Comparison of ENCODE assay signal across 28 mouse cellular contexts in the genomic region with DNA sequence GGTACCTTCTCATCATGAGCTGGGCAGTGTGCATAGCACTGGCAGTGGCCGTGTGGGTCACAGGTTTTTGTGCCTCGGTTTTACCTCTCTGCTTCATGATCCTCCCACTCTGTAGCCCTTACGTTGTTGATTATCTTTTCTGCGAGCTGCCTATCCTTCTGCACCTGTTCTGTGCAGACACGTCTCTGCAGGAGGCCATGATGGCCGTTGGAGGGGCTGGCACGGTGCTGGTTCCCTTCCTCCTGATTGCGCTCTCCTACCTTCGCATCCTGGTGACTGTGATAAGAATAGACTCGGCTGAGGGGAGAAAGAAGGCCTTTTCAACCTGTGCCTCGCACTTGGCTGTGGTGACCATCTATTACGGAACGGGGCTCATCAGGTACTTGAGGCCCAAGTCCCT. TPM values are rescaled to one million over a fixed set of nuclear protein-coding genes. Genes with fewer than 3 reads are reported as not detected.
"Had no signal": no experiment of that assay in that cellular context is flagged by ENCODE, and none has a peak within 500 bp of the region (broad histone marks: within the 10 kb centered on the region; RNA-seq: fewer than 3 reads in every experiment).

No protein-coding gene starts in this region.

- DNase-seq: lung, adult 2 months; lung, postnatal 14 days; lung, postnatal 36 days; retina, postnatal 1 day; right cerebral cortex, adult 18-20 months; right cerebral cortex, postnatal 25 days; right cerebral cortex, postnatal 4 days; spleen, adult 18-20 months; thymus, adult 18-20 months; thymus, postnatal 14 days; thymus, postnatal 36 days had no signal

- H3K4me2 ChIP-seq: lung, embryonic 15.5 days; midbrain, embryonic 11.5 days; midbrain, embryonic 13.5 days; midbrain, embryonic 15.5 days; neural tube, embryonic 13.5 days; neural tube, embryonic 15.5 days had no signal

- H3K27ac ChIP-seq: lung, embryonic 15.5 days; macrophage; midbrain, embryonic 13.5 days; midbrain, embryonic 15.5 days; neural tube, embryonic 13.5 days; neural tube, embryonic 15.5 days had no signal

- H3K9ac ChIP-seq: lung, embryonic 15.5 days; midbrain, embryonic 13.5 days; midbrain, embryonic 15.5 days; neural tube, embryonic 13.5 days; neural tube, embryonic 15.5 days had no signal

- H3K4me1 ChIP-seq: lung, embryonic 15.5 days; midbrain, embryonic 13.5 days; midbrain, embryonic 15.5 days; neural tube, embryonic 13.5 days; neural tube, embryonic 15.5 days had no signal

- ATAC-seq: lung, postnatal 0 days; midbrain, embryonic 13.5 days; midbrain, embryonic 15.5 days had no signal

- H3K36me3 ChIP-seq: lung, embryonic 15.5 days; midbrain, embryonic 13.5 days; midbrain, embryonic 15.5 days; neural tube, embryonic 13.5 days; neural tube, embryonic 15.5 days had no signal

- H3K27me3 ChIP-seq: lung, embryonic 15.5 days; midbrain, embryonic 13.5 days; midbrain, embryonic 15.5 days; neural tube, embryonic 13.5 days; neural tube, embryonic 15.5 days had no signal

- H3K9me3 ChIP-seq: lung, embryonic 15.5 days; megakaryocyte, embryonic 14.5 days; midbrain, embryonic 13.5 days; midbrain, embryonic 15.5 days; neural tube, embryonic 13.5 days; neural tube, embryonic 15.5 days had no signal

- H3K4me3 ChIP-seq: lung, embryonic 15.5 days; megakaryocyte, embryonic 14.5 days; midbrain, embryonic 13.5 days; midbrain, embryonic 15.5 days; myocyte; neural tube, embryonic 13.5 days; neural tube, embryonic 15.5 days had no signal

RNA-seq across cellular contexts. Expression of a gene that starts 2.9 kb away (rescaled TPM):
- total RNA-seq: megakaryocyte progenitor cell, adult 5-6 weeks had no signal
- polyA plus RNA-seq: liver, embryonic 16.5 days; lung, adult 2 months; lung, embryonic 15.5 days; lung, postnatal 0 days; macrophage; midbrain, embryonic 11.5 days; midbrain, embryonic 13.5 days; midbrain, embryonic 15.5 days; myocyte; neural tube, embryonic 11.5 days; neural tube, embryonic 13.5 days; small intestine, adult 2 months; stomach, embryonic 14.5 days; stomach, embryonic 16.5 days; thymus, postnatal 0 days had no signal

RNA-seq across cellular contexts. Expression of a gene that starts 18.0 kb away (rescaled TPM):
- total RNA-seq: megakaryocyte progenitor cell, adult 5-6 weeks had no signal
- polyA plus RNA-seq: liver, embryonic 16.5 days; lung, adult 2 months; lung, embryonic 15.5 days; lung, postnatal 0 days; macrophage; midbrain, embryonic 11.5 days; midbrain, embryonic 13.5 days; midbrain, embryonic 15.5 days; myocyte; neural tube, embryonic 11.5 days; neural tube, embryonic 13.5 days; neural tube, embryonic 15.5 days had no signal

RNA-seq across cellular contexts. Expression of a gene that starts 20.3 kb away (rescaled TPM):
- total RNA-seq: megakaryocyte progenitor cell, adult 5-6 weeks had no signal
- polyA plus RNA-seq: liver, embryonic 16.5 days; lung, adult 2 months; lung, embryonic 15.5 days; lung, postnatal 0 days; macrophage; midbrain, embryonic 11.5 days; midbrain, embryonic 13.5 days; midbrain, embryonic 15.5 days; myocyte; neural tube, embryonic 11.5 days; neural tube, embryonic 13.5 days; neural tube, embryonic 15.5 days; small intestine, adult 2 months; stomach, embryonic 14.5 days; stomach, embryonic 16.5 days; thymus, postnatal 0 days had no signal

RNA-seq across cellular contexts. Expression of a gene that starts 27.5 kb away (rescaled TPM):
- total RNA-seq: megakaryocyte progenitor cell, adult 5-6 weeks had no signal
- polyA plus RNA-seq: liver, embryonic 16.5 days; lung, embryonic 15.5 days; lung, postnatal 0 days; macrophage; midbrain, embryonic 11.5 days; midbrain, embryonic 13.5 days; midbrain, embryonic 15.5 days; myocyte; neural tube, embryonic 11.5 days; small intestine, adult 2 months; stomach, embryonic 14.5 days; stomach, embryonic 16.5 days; thymus, postnatal 0 days had no signal

RNA-seq across cellular contexts. Expression of a gene that starts 32.5 kb away (rescaled TPM):
- total RNA-seq: megakaryocyte progenitor cell, adult 5-6 weeks had no signal
- polyA plus RNA-seq: liver, embryonic 16.5 days; lung, adult 2 months; lung, embryonic 15.5 days; lung, postnatal 0 days; macrophage; midbrain, embryonic 11.5 days; midbrain, embryonic 13.5 days; midbrain, embryonic 15.5 days; myocyte; neural tube, embryonic 11.5 days; neural tube, embryonic 13.5 days; neural tube, embryonic 15.5 days; small intestine, adult 2 months; stomach, embryonic 14.5 days; thymus, postnatal 0 days had no signal
